Mouse (Mus musculus) erythroid progenitor cell, adult 5-6 weeks (primary cell): ENCODE measurements around the gene Sod1. TPM values are rescaled to one million over a fixed set of nuclear protein-coding genes. Genes with fewer than 3 reads are reported as not detected.
"Not testable (repeated sequence)": the region's sequence is repeated elsewhere in the genome, so short reads cannot be mapped to it uniquely, and the experiment has no call there.

Experiments used
- ATAC-seq: replicated peaks from 2 replicates; pipeline ENCODE4 v1.8.0; 2016; ENCODE audit warnings: moderate number of reproducible peaks, mild to moderate bottlenecking, moderate TSS enrichment, inconsistent platforms; ENCODE audit not compliant: poor library complexity, low FRiP score, severe bottlenecking
- total RNA-seq, 2 experiments: library from RNA; stranded (forward) in 1 of 2; stranded (reverse) in 1 of 2; fragments of 150-400 nt in 1 of 2; fragments of 186-747, 209-891 nt in 1 of 2; gene quantifications; 2 replicates each; pipeline versions ENCODE4 v1.2.3 to v1.2.4; 2015 to 2017; ENCODE audit warnings: low replicate concordance in 2 of 2

The Sod1 gene
- total RNA-seq, 2 experiments from 2014 or later = 292 to 358 TPM

- ATAC-seq = no peak
Observed at GRCm38 (mm10) chr16:90242426-90243304, 22.1 kb downstream of the Sod1 start.

GRCm38 (mm10) chr16:90250099-90250498 is 29.5 kb downstream of the Sod1 start:
- ATAC-seq = no peak

GRCm38 (mm10) chr16:90251256-90251655 is 30.7 kb downstream of the Sod1 start:
- ATAC-seq = not testable (repeated sequence)

GRCm38 (mm10) chr16:90252521-90252920 is 32.0 kb downstream of the Sod1 start:
- ATAC-seq = no peak

- ATAC-seq = no peak
Observed at GRCm38 (mm10) chr16:90258950-90259349, 38.4 kb downstream of the Sod1 start.

GRCm38 (mm10) chr16:90259623-90260022 is 39.1 kb downstream of the Sod1 start:
- ATAC-seq = no peak

GRCm38 (mm10) chr16:90260097-90260496 is 39.5 kb downstream of the Sod1 start:
- ATAC-seq = no peak

- ATAC-seq = no peak
Observed at GRCm38 (mm10) chr16:90261791-90262190, 41.2 kb downstream of the Sod1 start.

- peak; percentile 90 for ATAC-seq
Observed at GRCm38 (mm10) chr16:90264021-90264420, 43.5 kb downstream of the Sod1 start.

- no peak for ATAC-seq
Observed at GRCm38 (mm10) chr16:90265106-90265505, 44.6 kb downstream of the Sod1 start.

GRCm38 (mm10) chr16:90266581-90266980 is 46.0 kb downstream of the Sod1 start:
- no peak for ATAC-seq

GRCm38 (mm10) chr16:90275521-90275920 is 55.0 kb downstream of the Sod1 start:
- no peak for ATAC-seq

Other genes with a start within 250 kb of the Sod1 start
- gene Tiam1, start 77.0 kb upstream of the Sod1 start, total RNA-seq (2015; ENCODE audit: low replicate concordance) = 7.5 and 10.1 TPM in 2 replicates
- 9.6 and 28.4 TPM in 2 replicates for gene Tiam1, start 77.0 kb upstream of the Sod1 start, total RNA-seq (2017; ENCODE audit: low replicate concordance)
- gene Scaf4, start 63.7 kb downstream of the Sod1 start, total RNA-seq (2015; ENCODE audit: low replicate concordance) = 68.8 and 85.9 TPM in 2 replicates
- 20.0 and 31.0 TPM in 2 replicates for gene Scaf4, start 63.7 kb downstream of the Sod1 start, total RNA-seq (2017; ENCODE audit: low replicate concordance)
- not detected in 2 replicates for gene Hunk, start 165.3 kb downstream of the Sod1 start, total RNA-seq (2015; ENCODE audit: low replicate concordance)
- not detected in 2 replicates for gene Hunk, start 165.3 kb downstream of the Sod1 start, total RNA-seq (2017; ENCODE audit: low replicate concordance)